7 mouse cellular contexts compared by ENCODE assay signal in genomic region chr4:122836403-122836775, GRCm38 (mm10). TPM values are rescaled to one million over a fixed set of nuclear protein-coding genes. Genes with fewer than 3 reads are reported as not detected.
A peak's percentile ranks its signal among the peaks of the same experiment; 100 is the strongest.
DNase-seq lines count a peak whose midpoint lies in the region; ATAC-seq and TF ChIP-seq lines count a peak whose summit lies in the region.

No protein-coding gene starts in this region.

- H3K27me3 ChIP-seq in forebrain, embryonic 10.5 days (ENCODE audit: poor library complexity, severe bottlenecking): no peaks in the 10 kb centered on the region
- H3K27me3 ChIP-seq in liver, embryonic 12.5 days (replicated peaks): no peaks in the 10 kb centered on the region
- H3K27me3 ChIP-seq in stomach, postnatal 0 days (ENCODE audit: control insufficient read depth, insufficient read depth, low read length): no peaks in the 10 kb centered on the region

- H3K4me1 ChIP-seq in forebrain, embryonic 10.5 days: peaks cover 58% of the 10 kb centered on the region
- peaks cover 16% of the 10 kb centered on the region for H3K4me1 ChIP-seq in liver, embryonic 12.5 days
- H3K4me1 ChIP-seq in stomach, postnatal 0 days (replicated peaks; ENCODE audit: control insufficient read depth, insufficient read depth): 0 out of 2 replicates have a peak, but pooled peaks cover 2% of the 10 kb centered on the region

- H3K27ac ChIP-seq in forebrain, embryonic 10.5 days: peak overlapping the region; percentile 90
- H3K27ac ChIP-seq in liver, embryonic 12.5 days: no peak overlapping the region
- 0 out of 2 replicates have a peak overlapping the region, but pooled peaks have one; percentile 49 for H3K27ac ChIP-seq in stomach, postnatal 0 days (replicated peaks)

- no peak for TF ChIP-seq EP300 in stomach, postnatal 0 days (optimal IDR thresholded peaks at IDR 0.05)

- H3K36me3 ChIP-seq in forebrain, embryonic 10.5 days (replicated peaks): peaks cover 14% of the 10 kb centered on the region
- H3K36me3 ChIP-seq in liver, embryonic 12.5 days: peaks cover 8% of the 10 kb centered on the region; the same call in 1 of the 2 replicates
- H3K36me3 ChIP-seq in stomach, postnatal 0 days (ENCODE audit: control insufficient read depth, insufficient read depth, low read length): no peaks in the 10 kb centered on the region

- H3K4me3 ChIP-seq in forebrain, embryonic 10.5 days: peak overlapping the region; percentile 84
- H3K4me3 ChIP-seq in liver, embryonic 12.5 days: peak overlapping the region; percentile 68
- peak overlapping the region; percentile 79 for H3K4me3 ChIP-seq in stomach, postnatal 0 days (ENCODE audit: low read depth, low read length)

- H3K9me3 ChIP-seq in forebrain, embryonic 10.5 days: no peaks in the 10 kb centered on the region; the same call in 1 of the 2 replicates
- H3K9me3 ChIP-seq in liver, embryonic 12.5 days (replicated peaks): no peaks in the 10 kb centered on the region
- no peaks in the 10 kb centered on the region for H3K9me3 ChIP-seq in stomach, postnatal 0 days (ENCODE audit: control insufficient read depth, low read length)

- ATAC-seq in liver, embryonic 12.5 days: peak; percentile 66
- peak; percentile 38 for ATAC-seq in stomach, postnatal 0 days (ENCODE audit: low FRiP score, low TSS enrichment)

- DNase-seq in retina, postnatal 7 days (ENCODE audit: low read depth, low spot score): peak; percentile 19
- DNase-seq in retina, postnatal 1 day: no peak
- DNase-seq in forebrain, embryonic 10.5 days (ENCODE audit: extremely low spot score, low spot score): no peak
- no peak for DNase-seq in stomach, postnatal 0 days (ENCODE audit: low spot score)
- DNase-seq in layer of hippocampus, adult 9-11 months: no peak
- DNase-seq in urinary bladder, postnatal 10 days (ENCODE audit: low spot score): no peak

- TF ChIP-seq CTCF in stomach, postnatal 0 days (IDR thresholded peaks at IDR 0.05; ENCODE audit: low read depth): no peak

- peak overlapping the region; percentile 67 for H3K9ac ChIP-seq in liver, embryonic 12.5 days
- H3K9ac ChIP-seq in stomach, postnatal 0 days (ENCODE audit: low read length): peak overlapping the region; percentile 80

- peak overlapping the region; percentile 80 for H3K4me2 ChIP-seq in liver, embryonic 12.5 days
- H3K4me2 ChIP-seq in stomach, postnatal 0 days (replicated peaks; ENCODE audit: low read depth): peak overlapping the region; percentile 84

- 0% methylated on average over 7 of the region's 7 CpGs for WGBS in forebrain, embryonic 10.5 days
- WGBS in liver, embryonic 12.5 days (ENCODE audit: insufficient replicate concordance): 0% methylated on average over 7 of the region's 7 CpGs
- WGBS in stomach, postnatal 0 days: 1% methylated on average over 7 of the region's 7 CpGs

RNA-seq across cellular contexts. Expression of gene Ppt1, which starts 0.3 kb away (rescaled TPM):
- polyA plus RNA-seq in forebrain, embryonic 10.5 days (2016; fragmentation: Nextera tagmentation; extraction: Ambion mirVana): 67.1 and 69.8 TPM in 2 replicates
- 25.0 and 26.0 TPM in 2 replicates for polyA plus RNA-seq in liver, embryonic 12.5 days (2016; fragmentation: Nextera tagmentation; extraction: Ambion mirVana)
- 46.8 and 50.7 TPM in 2 replicates for polyA plus RNA-seq in stomach, postnatal 0 days (2015; fragmentation: Nextera tagmentation; extraction: Ambion mirVana)

RNA-seq across cellular contexts. Expression of gene Cap1, which starts 49.5 kb away (rescaled TPM):
- 60.7 and 76.1 TPM in 2 replicates for polyA plus RNA-seq in forebrain, embryonic 10.5 days (2016; fragmentation: Nextera tagmentation; extraction: Ambion mirVana)
- 30.3 and 31.6 TPM in 2 replicates for polyA plus RNA-seq in liver, embryonic 12.5 days (2016; fragmentation: Nextera tagmentation; extraction: Ambion mirVana)
- polyA plus RNA-seq in stomach, postnatal 0 days (2015; fragmentation: Nextera tagmentation; extraction: Ambion mirVana): 53.2 and 56.2 TPM in 2 replicates
